27 mouse cellular contexts compared by ENCODE assay signal in the genomic region with DNA sequence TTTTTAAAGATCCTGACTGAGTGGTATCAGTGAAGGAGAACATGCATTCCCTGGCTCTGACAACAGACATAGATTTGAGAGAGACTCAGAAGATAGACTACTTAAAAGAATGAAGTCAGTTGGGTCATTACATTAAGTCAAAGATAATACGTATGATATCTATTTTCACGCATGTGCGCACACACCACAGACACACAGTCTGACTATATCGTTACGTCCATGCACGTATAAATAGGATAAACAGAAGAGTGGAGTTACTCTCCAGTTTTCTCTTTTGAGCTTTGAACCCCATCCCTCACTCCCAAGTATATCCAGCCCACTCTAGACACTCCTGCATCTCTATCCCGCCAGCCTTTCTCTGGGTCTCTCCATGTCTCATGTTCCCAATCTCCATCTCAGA. TPM values are rescaled to one million over a fixed set of nuclear protein-coding genes. Genes with fewer than 3 reads are reported as not detected.
DNase-seq lines count a peak whose midpoint lies in the region; ATAC-seq and TF ChIP-seq lines count a peak whose summit lies in the region.
"Had no signal": no experiment of that assay in that cellular context is flagged by ENCODE, and none has a peak within 500 bp of the region (broad histone marks: within the 10 kb centered on the region; RNA-seq: fewer than 3 reads in every experiment).

No protein-coding gene starts in this region.

- H3K36me3 ChIP-seq in liver, embryonic 12.5 days: no peaks in the 10 kb centered on the region
- H3K36me3 ChIP-seq in liver, embryonic 11.5 days (ENCODE audit: control insufficient read depth, insufficient read depth, low read length): no peaks in the 10 kb centered on the region
- no peaks in the 10 kb centered on the region for H3K36me3 ChIP-seq in liver, embryonic 14.5 days (replicated peaks; ENCODE audit: control insufficient read depth, insufficient read depth, low read depth)
- H3K36me3 ChIP-seq in MEL (ENCODE audit: control insufficient read depth in 1 of 2, insufficient read depth in 2 of 2, low read length in 2 of 2): peaks cover 0 to 76% of the 10 kb centered on the region in 2 experiments; a peak in 2 of 4 replicates
- no peaks in the 10 kb centered on the region for H3K36me3 ChIP-seq in liver, embryonic 16.5 days (ENCODE audit: control insufficient read depth, insufficient read depth)
- H3K36me3 ChIP-seq: embryonic facial prominence, embryonic 13.5 days; embryonic facial prominence, embryonic 15.5 days; forebrain, embryonic 10.5 days; forebrain, embryonic 12.5 days; G1E had no signal

- no peak for DNase-seq in liver, embryonic 11.5 days (ENCODE audit: low spot score)
- no peak for DNase-seq in liver, embryonic 14.5 days (ENCODE audit: low read depth in 3 of 3, low spot score in 3 of 3)
- DNase-seq in liver (no peak), MEL (ENCODE audit: low read depth, low spot score) (peak; percentile 56)
- no peak for DNase-seq in gastrocnemius, postnatal 10 days
- no peak for DNase-seq in left cerebral cortex, adult 11 months (ENCODE audit: low spot score)
- DNase-seq: adrenal gland, adult 2 months; adrenal gland, postnatal 10 days; adrenal gland, postnatal 25 days; cerebellum, adult 11 months; cerebellum, adult 18-20 months; cerebellum, adult 8-10 months; cerebellum, adult 9-11 months; cerebellum, postnatal 14 days; cerebellum, postnatal 36 days; embryo, embryonic 11 days had no signal

- H3K27ac ChIP-seq in liver, embryonic 12.5 days: peak overlapping the region; percentile 91
- H3K27ac ChIP-seq in liver, embryonic 11.5 days (ENCODE audit: low read depth, low read length): no peak overlapping the region
- H3K27ac ChIP-seq in liver, embryonic 14.5 days: peak overlapping the region; percentile 94
- H3K27ac ChIP-seq in MEL (ENCODE audit: control insufficient read depth, low read depth, low read length): peak overlapping the region; percentile 95
- H3K27ac ChIP-seq in liver, embryonic 16.5 days (ENCODE audit: low read length): peak overlapping the region; percentile 68
- H3K27ac ChIP-seq: embryonic facial prominence, embryonic 13.5 days; embryonic facial prominence, embryonic 15.5 days; forebrain, embryonic 10.5 days; forebrain, embryonic 12.5 days had no signal

- ATAC-seq in liver, embryonic 12.5 days: no peak
- no peak for ATAC-seq in liver, embryonic 11.5 days (replicated peaks; ENCODE audit: low FRiP score)
- no peak for ATAC-seq in liver, embryonic 14.5 days (ENCODE audit: insufficient read depth)
- no peak for ATAC-seq in liver, embryonic 16.5 days (ENCODE audit: low read depth)
- ATAC-seq: forebrain, embryonic 14.5 days; forebrain, embryonic 16.5 days had no signal

- no peaks in the 10 kb centered on the region for H3K27me3 ChIP-seq in liver, embryonic 12.5 days (replicated peaks)
- no peaks in the 10 kb centered on the region for H3K27me3 ChIP-seq in liver, embryonic 11.5 days (replicated peaks; ENCODE audit: control insufficient read depth, insufficient read depth, low read length)
- no peaks in the 10 kb centered on the region for H3K27me3 ChIP-seq in liver, embryonic 14.5 days (ENCODE audit: control insufficient read depth, insufficient read depth, low read length)
- H3K27me3 ChIP-seq in MEL (ENCODE audit: control insufficient read depth in 1 of 2, insufficient read depth in 2 of 2, low read length in 2 of 2): no peaks in the 10 kb centered on the region
- no peaks in the 10 kb centered on the region for H3K27me3 ChIP-seq in liver, embryonic 16.5 days (ENCODE audit: control insufficient read depth, insufficient read depth, low read depth, low read length)
- H3K27me3 ChIP-seq: embryonic facial prominence, embryonic 13.5 days; embryonic facial prominence, embryonic 15.5 days; forebrain, embryonic 12.5 days had no signal

- TF ChIP-seq CTCF in liver, embryonic 14.5 days (IDR thresholded peaks at IDR 0.05; ENCODE audit: low read depth): no peak
- TF ChIP-seq CTCF in MEL (IDR thresholded peaks at IDR 0.05 in 2 of 3, conservative IDR thresholded peaks at IDR 0.05 in 1 of 3; ENCODE audit: control insufficient read depth in 1 of 3, insufficient read depth in 1 of 3, low read depth in 2 of 3, low read length in 3 of 3, poor library complexity in 1 of 3, severe bottlenecking in 1 of 3): no peak

- TF ChIP-seq POLR2A in MEL (IDR thresholded peaks at IDR 0.05; ENCODE audit: control insufficient read depth in 1 of 2, insufficient read depth in 1 of 2, low read depth in 1 of 2, low read length in 2 of 2, poor library complexity in 1 of 2): no peak

- no peak overlapping the region for H3K9ac ChIP-seq in liver, embryonic 12.5 days
- no peak overlapping the region for H3K9ac ChIP-seq in liver, embryonic 11.5 days (ENCODE audit: low read depth, low read length)
- no peak overlapping the region for H3K9ac ChIP-seq in liver, embryonic 14.5 days (replicated peaks)
- peak overlapping the region; percentile 57 for H3K9ac ChIP-seq in MEL (ENCODE audit: control insufficient read depth, low read depth, low read length, poor library complexity, severe bottlenecking)
- H3K9ac ChIP-seq in liver, embryonic 16.5 days (ENCODE audit: low read depth, low read length): no peak overlapping the region
- H3K9ac ChIP-seq: embryonic facial prominence, embryonic 13.5 days; embryonic facial prominence, embryonic 15.5 days; forebrain, embryonic 12.5 days had no signal

- H3K4me3 ChIP-seq in liver, embryonic 12.5 days: no peak overlapping the region
- H3K4me3 ChIP-seq in liver, embryonic 11.5 days (ENCODE audit: low read depth, low read length): no peak overlapping the region
- no peak overlapping the region for H3K4me3 ChIP-seq in liver, embryonic 14.5 days (ENCODE audit: insufficient read depth in 1 of 2, low read depth in 2 of 2, low read length in 2 of 2)
- no peak overlapping the region for H3K4me3 ChIP-seq in MEL (ENCODE audit: control insufficient read depth in 1 of 2, insufficient read depth in 1 of 2, low read depth in 2 of 2, low read length in 2 of 2)
- H3K4me3 ChIP-seq in liver, embryonic 16.5 days (ENCODE audit: low read depth, low read length): no peak overlapping the region
- H3K4me3 ChIP-seq: embryonic facial prominence, embryonic 13.5 days; embryonic facial prominence, embryonic 15.5 days; erythroblast, embryonic 14.5 days; forebrain, embryonic 10.5 days; forebrain, embryonic 12.5 days had no signal

- H3K9me3 ChIP-seq in liver, embryonic 12.5 days (replicated peaks): no peaks in the 10 kb centered on the region
- no peaks in the 10 kb centered on the region for H3K9me3 ChIP-seq in liver, embryonic 11.5 days (ENCODE audit: control insufficient read depth, low read length)
- H3K9me3 ChIP-seq in liver, embryonic 14.5 days (ENCODE audit: control insufficient read depth, low read length): no peaks in the 10 kb centered on the region
- H3K9me3 ChIP-seq in MEL (replicated peaks; ENCODE audit: insufficient read depth, low read length): no peaks in the 10 kb centered on the region
- no peaks in the 10 kb centered on the region for H3K9me3 ChIP-seq in liver, embryonic 16.5 days (replicated peaks; ENCODE audit: control insufficient read depth, low read length)
- H3K9me3 ChIP-seq: embryonic facial prominence, embryonic 13.5 days; embryonic facial prominence, embryonic 15.5 days; forebrain, embryonic 10.5 days; forebrain, embryonic 12.5 days; G1E had no signal

- no peak for TF ChIP-seq RAD21 in MEL (IDR thresholded peaks at IDR 0.05; ENCODE audit: low read depth, low read length)

- peaks cover 96% of the 10 kb centered on the region for H3K4me1 ChIP-seq in liver, embryonic 12.5 days
- H3K4me1 ChIP-seq in liver, embryonic 11.5 days (replicated peaks; ENCODE audit: control insufficient read depth, insufficient read depth, low read length): peaks cover 46% of the 10 kb centered on the region
- H3K4me1 ChIP-seq in liver, embryonic 14.5 days (replicated peaks; ENCODE audit: control insufficient read depth in 2 of 2, insufficient read depth in 2 of 2, low read length in 1 of 2): peaks cover 76 to 89% of the 10 kb centered on the region in 2 experiments
- H3K4me1 ChIP-seq in MEL (ENCODE audit: control insufficient read depth in 1 of 2, insufficient read depth in 2 of 2, low read length in 2 of 2): peaks cover 49 to 81% of the 10 kb centered on the region in 2 experiments
- peaks cover 84% of the 10 kb centered on the region for H3K4me1 ChIP-seq in liver, embryonic 16.5 days (ENCODE audit: control insufficient read depth, low read depth, low read length)

- H3K79me2 ChIP-seq in MEL (ENCODE audit: control insufficient read depth, insufficient read depth, low read length, poor library complexity): no peaks in the 10 kb centered on the region; the same call in 1 of the 2 replicates

- TF ChIP-seq EP300 in liver, embryonic 14.5 days (IDR thresholded peaks at IDR 0.05; ENCODE audit: low read depth): no peak
- peak in 1 of 2 experiments; percentile 80; a peak in 3 of 4 replicates for TF ChIP-seq EP300 in MEL (IDR thresholded peaks at IDR 0.05; ENCODE audit: low read depth in 1 of 2, low read length in 2 of 2)

- no peak overlapping the region for H3K4me2 ChIP-seq in liver, embryonic 12.5 days
- no peak overlapping the region for H3K4me2 ChIP-seq in liver, embryonic 11.5 days
- no peak overlapping the region for H3K4me2 ChIP-seq in liver, embryonic 14.5 days (ENCODE audit: low read depth)
- H3K4me2 ChIP-seq in liver, embryonic 16.5 days (ENCODE audit: low read depth, low read length): no peak overlapping the region
- H3K4me2 ChIP-seq: embryonic facial prominence, embryonic 13.5 days; embryonic facial prominence, embryonic 15.5 days; forebrain, embryonic 12.5 days had no signal

- 74% methylated on average over 7 of the region's 7 CpGs for WGBS in liver, embryonic 12.5 days (ENCODE audit: insufficient replicate concordance)
- WGBS in liver, embryonic 11.5 days: 91% methylated on average over 7 of the region's 7 CpGs
- WGBS in liver, embryonic 14.5 days (ENCODE audit: insufficient replicate concordance): 59% methylated on average over 7 of the region's 7 CpGs
- WGBS in liver, embryonic 16.5 days (ENCODE audit: insufficient replicate concordance): 52% methylated on average over 7 of the region's 7 CpGs

TF ChIP-seq in MEL, 35 proteins besides CTCF, POLR2A, EP300 and RAD21 (continues in another document):
- no peak for TF ChIP-seq POLR2AphosphoS5 (IDR thresholded peaks at IDR 0.05; ENCODE audit: borderline replicate concordance, low read depth, low read length)
- peak; percentile 88 for TF ChIP-seq ETS1 (IDR thresholded peaks at IDR 0.05; ENCODE audit: low read depth, low read length)
- TF ChIP-seq MAX (IDR thresholded peaks at IDR 0.05; ENCODE audit: low read length): no peak

RNA-seq across cellular contexts. Expression of a gene that starts 40.0 kb away (rescaled TPM):
- polyA plus RNA-seq in liver, embryonic 12.5 days (2016; fragmentation: Nextera tagmentation; extraction: Ambion mirVana): 5.3 and 6.4 TPM in 2 replicates
- polyA plus RNA-seq in liver, embryonic 11.5 days (2014; fragmentation: Nextera tagmentation; extraction: Ambion mirVana): 8.3 and 9.6 TPM in 2 replicates
- 0.88 and 1.4 TPM in 2 replicates for polyA plus RNA-seq in liver, embryonic 14.5 days (2012; rRNA removed)
- 3.9 and 5.8 TPM in 2 replicates for polyA plus RNA-seq in liver, embryonic 14.5 days (2014; fragmentation: Nextera tagmentation; extraction: Ambion mirVana)
- total RNA-seq in MEL (2012; rRNA removed): 9.0 and 9.7 TPM in 2 replicates
- polyA plus RNA-seq in MEL (2012; ENCODE audit: insufficient read depth in 1 of 2, insufficient read length in 2 of 2, low read depth in 1 of 2, low replicate concordance in 2 of 2, missing spikeins in 1 of 2): 1 to 10 TPM in 1 of 2 experiments, not detected in 1; 5.7 TPM
- 2.2 and 2.4 TPM in 2 replicates for polyA plus RNA-seq in liver, embryonic 16.5 days (2015; fragmentation: Nextera tagmentation; extraction: Ambion mirVana)
- not detected for total RNA-seq in gastrocnemius, postnatal 10 days (2021)
- total RNA-seq: adrenal gland, adult 2 months; adrenal gland, postnatal 10 days; adrenal gland, postnatal 25 days; adrenal gland, postnatal 4 days had no signal
- polyA plus RNA-seq: adrenal gland, adult 2 months; erythroblast, embryonic 14.5 days; forebrain, embryonic 12.5 days; forebrain, embryonic 14.5 days; forebrain, embryonic 16.5 days had no signal
